Mouse (Mus musculus) colon, adult 2 months (tissue): ENCODE results near the gene Apob. TPM values are rescaled to one million over a fixed set of nuclear protein-coding genes. Genes with fewer than 3 reads are reported as not detected.

ENCODE experiments used
- polyA plus RNA-seq: library from polyadenylated mRNA; depleted of rRNA; stranded (reverse); fragments of >200 nt; gene quantifications from 2 replicates; pipeline ENCODE4 v1.2.3, GENCODE M21; 2012; rRNA removed

The Apob gene
- polyA plus RNA-seq, result 2.2 and 2.8 TPM in 2 replicates

GRCm38 (mm10) chr12:7977466-7978189, at the start of gene Apob:
Apob (plus strand) TSS chr12:7977648.

Other genes with a start within 250 kb of the Apob start
- gene Ldah, start 230.5 kb downstream of the Apob start, polyA plus RNA-seq, result 21.2 and 22.4 TPM in 2 replicates